Comparison of ENCODE assay signal across 9 mouse cellular contexts in genomic region chr3:69897917-69898594, GRCm38 (mm10). TPM values are rescaled to one million over a fixed set of nuclear protein-coding genes. Genes with fewer than 3 reads are reported as not detected.
DNase-seq lines count a peak whose midpoint lies in the region; ATAC-seq lines count a peak whose summit lies in the region.
"Had no signal": no experiment of that assay in that cellular context is flagged by ENCODE, and none has a peak within 500 bp of the region (broad histone marks: within the 10 kb centered on the region; RNA-seq: fewer than 3 reads in every experiment).

No protein-coding gene starts in this region.

- 76% methylated on average over 7 of the region's 8 CpGs for WGBS in neural tube, embryonic 11.5 days

- H3K27me3 ChIP-seq in neural tube, embryonic 11.5 days (ENCODE audit: control insufficient read depth, insufficient read depth, low read length): no peaks in the 10 kb centered on the region

- no peaks in the 10 kb centered on the region for H3K4me1 ChIP-seq in neural tube, embryonic 11.5 days (ENCODE audit: control insufficient read depth, insufficient read depth, low read length)

- H3K4me2 ChIP-seq in neural tube, embryonic 11.5 days (ENCODE audit: low read depth): no peak overlapping the region

- H3K36me3 ChIP-seq in neural tube, embryonic 11.5 days (ENCODE audit: control insufficient read depth, insufficient read depth, low read length): no peaks in the 10 kb centered on the region

- intact Hi-C loops in gastrocnemius, postnatal 36 days (cut with DNase I): no loop called here

- H3K9me3 ChIP-seq in neural tube, embryonic 11.5 days (ENCODE audit: control insufficient read depth, low read length): no peaks in the 10 kb centered on the region

- H3K27ac ChIP-seq in neural tube, embryonic 11.5 days (ENCODE audit: low read depth, low read length): no peak overlapping the region

- H3K9ac ChIP-seq in neural tube, embryonic 11.5 days (ENCODE audit: low read length): no peak overlapping the region

- no peak for ATAC-seq in neural tube, embryonic 11.5 days (ENCODE audit: insufficient read depth, low FRiP score, low TSS enrichment)

- no peak overlapping the region for H3K4me3 ChIP-seq in neural tube, embryonic 11.5 days (ENCODE audit: low read depth, low read length)

- DNase-seq in heart, adult 11 months: peak; percentile 80
- no peak for DNase-seq in heart, adult 9 months (ENCODE audit: low spot score in 2 of 2)
- DNase-seq in neural tube, embryonic 11.5 days (ENCODE audit: low spot score): peak; percentile 38
- no peak for DNase-seq in neural tube, embryonic 10.5 days (ENCODE audit: extremely low spot score, low spot score)
- peak; percentile 75 to 90 for DNase-seq in cerebellum, postnatal 10 days
- DNase-seq in lung, postnatal 36 days: peak; percentile 56
- DNase-seq in frontal cortex, postnatal 25 days (ENCODE audit: low spot score in 2 of 2): no peak
- no peak for DNase-seq in gastrocnemius, postnatal 36 days

RNA-seq across cellular contexts. Expression of gene Sptssb, which starts 38.3 kb away (rescaled TPM):
- 0.31 and 0.73 TPM in 2 replicates for polyA plus RNA-seq in neural tube, embryonic 11.5 days (2014; fragmentation: Nextera tagmentation; extraction: Ambion mirVana)
- not detected for total RNA-seq in gastrocnemius, postnatal 36 days (2021)
- total RNA-seq: heart, postnatal 14 days had no signal

Comparison
In these comparisons a context has a peak if more than half of its experiments do, and no peak if none do; other contexts are left out.
1. DNase-seq: peak in heart, adult 11 months (single experiment), neural tube, embryonic 11.5 days (single experiment), cerebellum, postnatal 10 days (2 of 2) and lung, postnatal 36 days (single experiment); none in heart, adult 9 months (0 of 2), neural tube, embryonic 10.5 days (single experiment), frontal cortex, postnatal 25 days (0 of 2) and gastrocnemius, postnatal 36 days (0 of 2).